Mouse (Mus musculus): ENCODE data around the gene Tbata. TPM values are rescaled to one million over a fixed set of nuclear protein-coding genes. Genes with fewer than 3 reads are reported as not detected.

Gene Tbata
- polyA plus RNA-seq (2015; fragmentation: Nextera tagmentation; extraction: Ambion mirVana), result not detected in 2 replicates

DNA sequence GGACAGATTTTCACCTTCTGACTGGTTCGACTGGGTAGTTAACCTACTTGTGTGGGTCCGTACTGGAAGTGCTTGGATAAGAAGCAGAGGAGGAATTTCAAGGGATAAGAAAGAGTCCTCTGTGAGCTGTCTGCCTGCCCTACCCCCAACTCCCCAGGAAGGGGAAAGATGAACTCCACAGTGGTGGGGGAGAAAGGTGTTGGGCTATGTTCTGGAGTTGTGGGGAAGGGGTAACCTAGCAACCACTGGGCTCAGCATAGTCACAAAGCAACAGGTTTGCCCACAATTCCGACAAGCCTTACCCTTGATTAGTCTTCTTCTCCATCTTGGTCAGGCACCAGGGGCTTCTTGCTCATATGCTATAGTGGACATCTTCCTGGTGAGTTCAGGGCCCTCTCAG is at the start of gene Tbata:
Tbata (plus strand) TSS at position 301 of the 400 bp plus-strand sequence.
- WGBS, result 67% methylated on average over 3 of the region's 3 CpGs
- H3K4me2 ChIP-seq (ENCODE audit: low read depth, low read length), result no peak within 1 kb of the TSS
- H3K36me3 ChIP-seq (ENCODE audit: control insufficient read depth, insufficient read depth, low read length), result no peaks in the 10 kb centered on the region
- ATAC-seq, result no peak
- peaks cover 3% of the 10 kb centered on the region; the same call in 1 of the 2 replicates for H3K4me1 ChIP-seq (ENCODE audit: control insufficient read depth, insufficient read depth, low read length)
- H3K9ac ChIP-seq (ENCODE audit: low read depth, low read length), result no peak within 1 kb of the TSS
- no peaks in the 10 kb centered on the region for H3K9me3 ChIP-seq (ENCODE audit: control insufficient read depth, low read length)
- no peak within 1 kb of the TSS for H3K4me3 ChIP-seq (ENCODE audit: low read length)
- 0 out of 2 replicates have a peak, but pooled peaks cover 2% of the 10 kb centered on the region for H3K27me3 ChIP-seq (replicated peaks; ENCODE audit: control insufficient read depth, insufficient read depth, low read length)
- no peak within 1 kb of the TSS for H3K27ac ChIP-seq (ENCODE audit: low read length)

- Histone ChIP-seq H3K4me1 (ENCODE audit: control insufficient read depth, insufficient read depth, low read length) (0 out of 2 replicates have a peak, but pooled peaks cover 2% of the 10 kb centered on the region), H3K4me3 (ENCODE audit: low read length) (no peak overlapping the region), H3K36me3 (ENCODE audit: control insufficient read depth, insufficient read depth, low read length) (peaks cover 6% of the 10 kb centered on the region; the same call in 1 of the 2 replicates), H3K4me2 (ENCODE audit: low read depth, low read length) (no peak overlapping the region), H3K9ac (ENCODE audit: low read depth, low read length) (no peak overlapping the region), H3K27ac (ENCODE audit: low read length) (peak overlapping the region; percentile 64), H3K9me3 (ENCODE audit: control insufficient read depth, low read length) (no peaks in the 10 kb centered on the region), H3K27me3 (replicated peaks; ENCODE audit: control insufficient read depth, insufficient read depth, low read length) (no peaks in the 10 kb centered on the region)
- ATAC-seq, result peak; percentile 96
- WGBS, result 73% methylated on average over 3 of the region's 3 CpGs
Observed at GRCm38 (mm10) chr10:61123276-61123913, 48.4 kb upstream of the Tbata start.

DNA sequence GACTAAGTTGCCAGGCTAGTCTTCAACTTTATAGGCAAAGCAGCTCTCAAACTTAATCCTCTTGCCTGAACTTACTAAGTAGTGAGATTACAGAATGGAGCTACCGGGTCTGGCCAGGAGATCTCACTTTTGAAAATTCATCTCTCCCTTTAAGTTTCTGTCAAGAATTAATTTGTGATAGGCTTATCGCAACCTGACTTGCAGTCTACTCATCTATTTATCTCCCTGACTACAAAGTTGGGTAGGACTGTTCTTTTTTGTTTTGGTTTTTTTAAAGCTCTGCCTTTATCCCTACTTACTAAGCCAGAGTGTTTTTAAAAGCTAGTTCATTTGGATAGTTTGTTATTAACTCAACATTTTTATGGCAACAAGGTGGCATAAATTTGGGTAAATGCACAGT is 47.3 kb upstream of the Tbata start:
- Histone ChIP-seq H3K27ac (ENCODE audit: low read length) (no peak overlapping the region), H3K27me3 (replicated peaks; ENCODE audit: control insufficient read depth, insufficient read depth, low read length) (no peaks in the 10 kb centered on the region), H3K4me1 (ENCODE audit: control insufficient read depth, insufficient read depth, low read length) (0 out of 2 replicates have a peak, but pooled peaks cover 2% of the 10 kb centered on the region), H3K4me3 (ENCODE audit: low read length) (no peak overlapping the region), H3K9ac (ENCODE audit: low read depth, low read length) (no peak overlapping the region), H3K36me3 (ENCODE audit: control insufficient read depth, insufficient read depth, low read length) (peaks cover 6% of the 10 kb centered on the region; the same call in 1 of the 2 replicates), H3K4me2 (ENCODE audit: low read depth, low read length) (no peak overlapping the region), H3K9me3 (ENCODE audit: control insufficient read depth, low read length) (no peaks in the 10 kb centered on the region)
- no peak for ATAC-seq
- WGBS, result 87% methylated on average over 2 of the region's 2 CpGs

DNA sequence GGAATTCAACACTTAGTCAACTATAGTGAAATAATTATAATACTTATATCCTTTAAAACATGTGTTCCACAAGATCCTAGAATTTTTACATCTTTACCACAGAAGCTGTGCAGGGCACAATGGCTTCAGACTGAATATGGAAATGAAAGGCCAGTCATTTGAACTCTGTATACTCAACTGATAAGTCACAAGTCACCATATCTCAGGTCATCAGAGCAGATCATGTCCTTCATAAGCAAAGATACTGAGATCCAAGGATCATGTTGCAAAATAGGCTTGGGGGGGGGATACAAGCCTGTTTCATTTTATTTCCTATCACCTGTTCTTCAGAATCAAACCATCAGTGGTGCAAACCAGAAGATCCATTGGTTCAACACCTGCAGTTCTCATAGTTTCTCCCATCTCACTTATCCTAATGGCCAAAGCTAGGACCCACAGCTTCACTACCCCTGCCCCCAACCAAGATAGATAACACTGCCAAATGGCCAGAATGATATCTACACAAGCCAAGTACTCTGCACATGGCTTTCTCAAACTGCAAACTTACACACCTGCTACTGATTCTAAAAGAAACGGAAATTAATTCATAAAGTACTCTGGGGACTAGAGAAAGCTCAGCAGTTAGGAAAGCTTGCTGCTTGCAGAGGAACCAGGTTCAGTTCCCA is 42.9 kb upstream of the Tbata start:
- 0 out of 2 replicates have a peak, but pooled peaks cover 2% of the 10 kb centered on the region for H3K36me3 ChIP-seq (ENCODE audit: control insufficient read depth, insufficient read depth, low read length)
- H3K4me3 ChIP-seq (ENCODE audit: low read length), result no peak overlapping the region
- no peak overlapping the region for H3K4me2 ChIP-seq (ENCODE audit: low read depth, low read length)
- no peaks in the 10 kb centered on the region for H3K4me1 ChIP-seq (ENCODE audit: control insufficient read depth, insufficient read depth, low read length)
- peak; percentile 55; the same call in 1 of the 2 replicates for ATAC-seq
- no peak overlapping the region for H3K9ac ChIP-seq (ENCODE audit: low read depth, low read length)
- H3K27ac ChIP-seq (ENCODE audit: low read length), result 0 out of 2 replicates have a peak overlapping the region, but pooled peaks have one; percentile 4
- 94% methylated on average over 1 of the region's 1 CpGs for WGBS
- H3K27me3 ChIP-seq (replicated peaks; ENCODE audit: control insufficient read depth, insufficient read depth, low read length), result no peaks in the 10 kb centered on the region
- no peaks in the 10 kb centered on the region for H3K9me3 ChIP-seq (ENCODE audit: control insufficient read depth, low read length)

DNA sequence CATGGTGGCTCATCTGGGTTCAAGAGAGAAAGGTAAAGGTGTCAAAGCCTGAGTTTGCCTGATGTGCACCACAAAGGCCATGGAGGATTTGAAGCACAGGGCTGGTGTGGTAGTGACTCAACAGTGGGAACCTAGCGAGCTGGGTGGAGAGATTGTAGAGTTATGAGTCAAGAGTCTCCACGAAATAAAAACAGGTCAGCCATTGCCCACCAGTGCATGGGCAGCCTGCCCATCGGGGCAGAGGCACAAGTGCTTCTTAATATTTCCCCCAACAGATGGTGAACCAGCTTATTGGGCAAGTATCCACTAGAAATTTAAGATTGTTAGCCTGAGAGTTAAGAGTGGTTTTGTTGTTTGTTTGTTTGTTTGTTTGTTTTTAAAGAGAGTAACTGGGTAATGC is 40.8 kb upstream of the Tbata start:
- WGBS, result 80% methylated on average over 3 of the region's 3 CpGs
- Histone ChIP-seq H3K4me1 (ENCODE audit: control insufficient read depth, insufficient read depth, low read length) (no peaks in the 10 kb centered on the region), H3K27me3 (replicated peaks; ENCODE audit: control insufficient read depth, insufficient read depth, low read length) (no peaks in the 10 kb centered on the region), H3K9ac (ENCODE audit: low read depth, low read length) (no peak overlapping the region), H3K36me3 (ENCODE audit: control insufficient read depth, insufficient read depth, low read length) (0 out of 2 replicates have a peak, but pooled peaks cover 2% of the 10 kb centered on the region), H3K9me3 (ENCODE audit: control insufficient read depth, low read length) (no peaks in the 10 kb centered on the region), H3K4me2 (ENCODE audit: low read depth, low read length) (no peak overlapping the region), H3K4me3 (ENCODE audit: low read length) (no peak overlapping the region), H3K27ac (ENCODE audit: low read length) (no peak overlapping the region)
- ATAC-seq, result no peak

DNA sequence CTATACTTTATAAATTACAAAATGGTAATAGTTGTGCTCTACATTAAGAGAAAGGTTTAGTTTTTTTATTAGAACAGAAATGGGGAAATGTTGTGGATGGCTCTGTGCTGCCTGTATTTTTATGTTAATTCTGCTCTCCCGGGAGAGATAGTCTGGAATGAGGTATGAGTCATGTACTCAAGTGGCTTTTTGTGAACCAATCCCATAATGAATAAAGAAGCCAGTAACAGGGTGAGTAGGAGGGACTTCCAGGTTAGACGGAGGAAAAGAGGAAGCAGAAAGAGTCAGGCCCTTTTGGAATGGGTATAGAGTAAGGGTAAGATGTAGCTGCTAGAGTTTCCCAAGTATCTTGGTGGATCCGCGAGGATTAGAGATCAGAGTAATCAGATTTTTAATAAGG is 37.7 kb upstream of the Tbata start:
- Histone ChIP-seq H3K4me2 (ENCODE audit: low read depth, low read length) (no peak overlapping the region), H3K9me3 (ENCODE audit: control insufficient read depth, low read length) (no peaks in the 10 kb centered on the region), H3K4me3 (ENCODE audit: low read length) (no peak overlapping the region), H3K4me1 (ENCODE audit: control insufficient read depth, insufficient read depth, low read length) (no peaks in the 10 kb centered on the region), H3K27ac (ENCODE audit: low read length) (no peak overlapping the region), H3K36me3 (ENCODE audit: control insufficient read depth, insufficient read depth, low read length) (no peaks in the 10 kb centered on the region), H3K27me3 (replicated peaks; ENCODE audit: control insufficient read depth, insufficient read depth, low read length) (no peaks in the 10 kb centered on the region), H3K9ac (ENCODE audit: low read depth, low read length) (no peak overlapping the region)
- 78% methylated on average over 4 of the region's 4 CpGs for WGBS
- ATAC-seq, result no peak

GRCm38 (mm10) chr10:61135226-61135839 is 36.4 kb upstream of the Tbata start:
- Histone ChIP-seq H3K27ac (ENCODE audit: low read length) (no peak overlapping the region), H3K36me3 (ENCODE audit: control insufficient read depth, insufficient read depth, low read length) (no peaks in the 10 kb centered on the region), H3K4me3 (ENCODE audit: low read length) (no peak overlapping the region), H3K4me1 (ENCODE audit: control insufficient read depth, insufficient read depth, low read length) (no peaks in the 10 kb centered on the region), H3K4me2 (ENCODE audit: low read depth, low read length) (no peak overlapping the region), H3K27me3 (replicated peaks; ENCODE audit: control insufficient read depth, insufficient read depth, low read length) (no peaks in the 10 kb centered on the region), H3K9ac (ENCODE audit: low read depth, low read length) (no peak overlapping the region), H3K9me3 (ENCODE audit: control insufficient read depth, low read length) (no peaks in the 10 kb centered on the region)
- WGBS, result 60% methylated on average over 3 of the region's 3 CpGs
- ATAC-seq, result no peak

DNA sequence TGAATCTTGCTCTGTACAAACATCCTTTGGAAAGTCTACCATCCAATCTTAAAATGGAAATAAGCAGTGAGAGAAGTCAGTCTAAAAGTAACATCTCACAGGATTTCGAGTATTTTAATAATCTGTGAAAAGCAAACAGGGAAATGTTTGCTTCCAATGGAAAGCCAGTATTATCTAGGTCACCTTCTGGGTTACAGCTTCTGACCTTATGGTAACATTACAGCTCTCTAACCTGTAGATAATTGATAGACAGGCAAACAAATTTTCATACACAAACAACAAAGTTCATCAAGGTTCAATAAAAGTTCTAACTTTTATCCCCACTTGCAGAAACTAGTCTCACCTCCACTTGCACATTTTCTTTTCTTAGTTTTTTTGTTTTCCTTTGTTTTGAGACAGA is 34.2 kb upstream of the Tbata start:
- H3K4me2 ChIP-seq (ENCODE audit: low read depth, low read length), result no peak overlapping the region
- H3K36me3 ChIP-seq (ENCODE audit: control insufficient read depth, insufficient read depth, low read length), result no peaks in the 10 kb centered on the region
- no peak overlapping the region for H3K4me3 ChIP-seq (ENCODE audit: low read length)
- H3K9ac ChIP-seq (ENCODE audit: low read depth, low read length), result no peak overlapping the region
- H3K27ac ChIP-seq (ENCODE audit: low read length), result no peak overlapping the region
- 66% methylated on average over 1 of the region's 1 CpGs for WGBS
- no peaks in the 10 kb centered on the region; the same call in 1 of the 2 replicates for H3K4me1 ChIP-seq (ENCODE audit: control insufficient read depth, insufficient read depth, low read length)
- no peaks in the 10 kb centered on the region for H3K27me3 ChIP-seq (replicated peaks; ENCODE audit: control insufficient read depth, insufficient read depth, low read length)
- no peak for ATAC-seq
- no peaks in the 10 kb centered on the region for H3K9me3 ChIP-seq (ENCODE audit: control insufficient read depth, low read length)

DNA sequence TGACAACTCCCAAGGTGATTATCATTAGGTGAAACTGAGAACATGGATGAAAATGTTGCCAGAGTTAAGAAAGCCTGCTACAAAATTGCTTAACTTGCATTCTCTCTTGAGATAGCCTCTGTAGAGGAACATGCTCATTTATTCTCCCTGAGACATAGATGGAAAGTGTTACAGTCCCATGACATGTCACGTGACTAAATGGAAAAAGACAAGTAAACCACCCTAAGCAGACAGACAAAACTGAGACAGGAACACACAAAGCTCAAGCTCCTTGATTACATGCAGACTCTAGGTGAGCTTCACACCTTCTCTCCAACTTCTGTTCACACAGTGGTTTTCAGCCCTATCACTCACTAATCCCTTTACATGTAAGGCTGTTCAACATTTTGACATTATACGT is 28.4 kb upstream of the Tbata start:
- no peak for ATAC-seq
- Histone ChIP-seq H3K9me3 (ENCODE audit: control insufficient read depth, low read length) (no peaks in the 10 kb centered on the region), H3K4me1 (ENCODE audit: control insufficient read depth, insufficient read depth, low read length) (peaks cover 6% of the 10 kb centered on the region), H3K36me3 (ENCODE audit: control insufficient read depth, insufficient read depth, low read length) (no peaks in the 10 kb centered on the region), H3K27ac (ENCODE audit: low read length) (peak overlapping the region; percentile 54; the same call in 1 of the 2 replicates), H3K27me3 (replicated peaks; ENCODE audit: control insufficient read depth, insufficient read depth, low read length) (no peaks in the 10 kb centered on the region), H3K4me2 (ENCODE audit: low read depth, low read length) (no peak overlapping the region), H3K4me3 (ENCODE audit: low read length) (no peak overlapping the region), H3K9ac (ENCODE audit: low read depth, low read length) (no peak overlapping the region)
- 79% methylated on average over 2 of the region's 2 CpGs for WGBS
